Mouse (Mus musculus): ENCODE results near the gene Sertad2.
A peak's percentile ranks its signal among the peaks of the same experiment; 100 is the strongest.

Sertad2 gene

GRCm38 (mm10) chr11:20544801-20545515 is 1.9 kb downstream of the Sertad2 start:
- no peak for DNase-seq (ENCODE audit: low spot score in 2 of 2)

GRCm38 (mm10) chr11:20549481-20549880 is 6.4 kb downstream of the Sertad2 start:
- no peak for DNase-seq (ENCODE audit: low spot score in 2 of 2)

GRCm38 (mm10) chr11:20550196-20550595 is 7.1 kb downstream of the Sertad2 start:
- DNase-seq (ENCODE audit: low spot score in 2 of 2), result no peak

- DNase-seq (ENCODE audit: low spot score in 2 of 2), result no peak
Observed at GRCm38 (mm10) chr11:20552059-20552458, 9.0 kb downstream of the Sertad2 start.

GRCm38 (mm10) chr11:20552758-20553673 is 10.0 kb downstream of the Sertad2 start:
- no peak for DNase-seq (ENCODE audit: low spot score in 2 of 2)

- DNase-seq (ENCODE audit: low spot score in 2 of 2), result no peak
Observed at GRCm38 (mm10) chr11:20555651-20556050, 12.6 kb downstream of the Sertad2 start.

- DNase-seq (ENCODE audit: low spot score in 2 of 2), result no peak
Observed at GRCm38 (mm10) chr11:20556163-20556911, 13.3 kb downstream of the Sertad2 start.

GRCm38 (mm10) chr11:20559236-20559950 is 16.3 kb downstream of the Sertad2 start:
- DNase-seq (ENCODE audit: low spot score in 2 of 2), result no peak

GRCm38 (mm10) chr11:20559951-20560642 is 17.0 kb downstream of the Sertad2 start:
- DNase-seq (ENCODE audit: low spot score in 2 of 2), result no peak

GRCm38 (mm10) chr11:20561323-20562002 is 18.4 kb downstream of the Sertad2 start:
- no peak for DNase-seq (ENCODE audit: low spot score in 2 of 2)

- DNase-seq (ENCODE audit: low spot score in 2 of 2), result no peak
Observed at GRCm38 (mm10) chr11:20565057-20565456, 22.0 kb downstream of the Sertad2 start.

GRCm38 (mm10) chr11:20571702-20572413 is 28.8 kb downstream of the Sertad2 start:
- peak; percentile 56 to 70 for DNase-seq (ENCODE audit: low spot score in 2 of 2)

- no peak for DNase-seq (ENCODE audit: low spot score in 2 of 2)
Observed at GRCm38 (mm10) chr11:20576046-20576635, 33.1 kb downstream of the Sertad2 start.

- no peak for DNase-seq (ENCODE audit: low spot score in 2 of 2)
Observed at GRCm38 (mm10) chr11:20582758-20583157, 39.7 kb downstream of the Sertad2 start.

GRCm38 (mm10) chr11:20585297-20585696 is 42.2 kb downstream of the Sertad2 start:
- DNase-seq (ENCODE audit: low spot score in 2 of 2), result no peak

- DNase-seq (ENCODE audit: low spot score in 2 of 2), result no peak
Observed at GRCm38 (mm10) chr11:20586180-20586579, 43.1 kb downstream of the Sertad2 start.

GRCm38 (mm10) chr11:20589393-20589792 is 46.3 kb downstream of the Sertad2 start:
- DNase-seq (ENCODE audit: low spot score in 2 of 2), result no peak

- DNase-seq (ENCODE audit: low spot score in 2 of 2), result no peak
Observed at GRCm38 (mm10) chr11:20592010-20592409, 49.0 kb downstream of the Sertad2 start.
